Mouse (Mus musculus): ENCODE data around the gene Lbx2. TPM values are rescaled to one million over a fixed set of nuclear protein-coding genes. Genes with fewer than 3 reads are reported as not detected.

The Lbx2 gene
- polyA plus RNA-seq, 1 experiment from 2014 or later, result 0.62 TPM

GRCm38 (mm10) chr6:83103130-83103650, 17.0 kb downstream of the Lbx2 start:
- Histone ChIP-seq H3K4me2 (ENCODE audit: low read depth, low read length) (peak overlapping the region; percentile 97), H3K27ac (ENCODE audit: low read length) (0 out of 2 replicates have a peak overlapping the region, but pooled peaks have one; percentile 28), H3K4me1 (ENCODE audit: control insufficient read depth, insufficient read depth, low read length) (peaks cover 25% of the 10 kb centered on the region), H3K36me3 (ENCODE audit: control insufficient read depth, insufficient read depth, low read length) (no peaks in the 10 kb centered on the region), H3K9ac (ENCODE audit: low read depth, low read length) (peak overlapping the region; percentile 88), H3K4me3 (ENCODE audit: low read length) (peak overlapping the region; percentile 80; the same call in 1 of the 2 replicates), H3K27me3 (replicated peaks; ENCODE audit: control insufficient read depth, insufficient read depth, low read length) (no peaks in the 10 kb centered on the region), H3K9me3 (ENCODE audit: control insufficient read depth, low read length) (no peaks in the 10 kb centered on the region)
- 0 out of 2 replicates have a peak, but pooled peaks have one; percentile 24 for ATAC-seq
- 53% methylated on average over 11 of the region's 11 CpGs for WGBS

- no peak overlapping the region for H3K9ac ChIP-seq (ENCODE audit: low read depth, low read length)
- no peaks in the 10 kb centered on the region for H3K9me3 ChIP-seq (ENCODE audit: control insufficient read depth, low read length)
- H3K4me3 ChIP-seq (ENCODE audit: low read length), result no peak overlapping the region
- H3K4me2 ChIP-seq (ENCODE audit: low read depth, low read length), result no peak overlapping the region
- H3K36me3 ChIP-seq (ENCODE audit: control insufficient read depth, insufficient read depth, low read length), result no peaks in the 10 kb centered on the region
- 74% methylated on average over 4 of the region's 4 CpGs for WGBS
- H3K27ac ChIP-seq (ENCODE audit: low read length), result no peak overlapping the region
- no peaks in the 10 kb centered on the region for H3K27me3 ChIP-seq (replicated peaks; ENCODE audit: control insufficient read depth, insufficient read depth, low read length)
- ATAC-seq, result no peak
- H3K4me1 ChIP-seq (ENCODE audit: control insufficient read depth, insufficient read depth, low read length), result peaks cover 27% of the 10 kb centered on the region
Observed at GRCm38 (mm10) chr6:83104158-83104557, 18.0 kb downstream of the Lbx2 start.

GRCm38 (mm10) chr6:83107566-83108400, 21.6 kb downstream of the Lbx2 start:
- 38% methylated on average over 13 of the region's 13 CpGs for WGBS
- peak; percentile 7; the same call in 1 of the 2 replicates for ATAC-seq
- Histone ChIP-seq H3K27ac (ENCODE audit: low read length) (no peak overlapping the region), H3K4me1 (ENCODE audit: control insufficient read depth, insufficient read depth, low read length) (peaks cover 25% of the 10 kb centered on the region), H3K27me3 (replicated peaks; ENCODE audit: control insufficient read depth, insufficient read depth, low read length) (no peaks in the 10 kb centered on the region), H3K4me3 (ENCODE audit: low read length) (peak overlapping the region; percentile 95), H3K4me2 (ENCODE audit: low read depth, low read length) (peak overlapping the region; percentile 78), H3K9me3 (ENCODE audit: control insufficient read depth, low read length) (no peaks in the 10 kb centered on the region), H3K36me3 (ENCODE audit: control insufficient read depth, insufficient read depth, low read length) (no peaks in the 10 kb centered on the region), H3K9ac (ENCODE audit: low read depth, low read length) (0 out of 2 replicates have a peak overlapping the region, but pooled peaks have one; percentile 97)

GRCm38 (mm10) chr6:83108762-83109668, 22.8 kb downstream of the Lbx2 start, which contains the start of gene Mrpl53:
Mrpl53 (plus strand) TSS chr6:83109040.
- peak within 1 kb of the TSS; percentile 95 for H3K4me3 ChIP-seq (ENCODE audit: low read length)
- H3K27me3 ChIP-seq (replicated peaks; ENCODE audit: control insufficient read depth, insufficient read depth, low read length), result no peaks in the 10 kb centered on the region
- peak within 1 kb of the TSS; percentile 85 for H3K27ac ChIP-seq (ENCODE audit: low read length)
- peaks cover 16% of the 10 kb centered on the region for H3K4me1 ChIP-seq (ENCODE audit: control insufficient read depth, insufficient read depth, low read length)
- peak within 1 kb of the TSS; percentile 97 for H3K9ac ChIP-seq (ENCODE audit: low read depth, low read length)
- no peaks in the 10 kb centered on the region for H3K36me3 ChIP-seq (ENCODE audit: control insufficient read depth, insufficient read depth, low read length)
- peak; percentile 90 for ATAC-seq
- H3K4me2 ChIP-seq (ENCODE audit: low read depth, low read length), result peak within 1 kb of the TSS; percentile 78
- no peaks in the 10 kb centered on the region for H3K9me3 ChIP-seq (ENCODE audit: control insufficient read depth, low read length)
- under 1% methylated on average over 76 of the region's 76 CpGs for WGBS

- H3K4me2 ChIP-seq (ENCODE audit: low read depth, low read length), result no peak overlapping the region
- H3K9me3 ChIP-seq (ENCODE audit: control insufficient read depth, low read length), result no peaks in the 10 kb centered on the region
- H3K4me1 ChIP-seq (ENCODE audit: control insufficient read depth, insufficient read depth, low read length), result peaks cover 29% of the 10 kb centered on the region
- no peak overlapping the region for H3K4me3 ChIP-seq (ENCODE audit: low read length)
- no peak overlapping the region for H3K27ac ChIP-seq (ENCODE audit: low read length)
- no peak for ATAC-seq
- H3K9ac ChIP-seq (ENCODE audit: low read depth, low read length), result no peak overlapping the region
- WGBS, result 93% methylated on average over 4 of the region's 4 CpGs
- no peaks in the 10 kb centered on the region for H3K36me3 ChIP-seq (ENCODE audit: control insufficient read depth, insufficient read depth, low read length)
- H3K27me3 ChIP-seq (replicated peaks; ENCODE audit: control insufficient read depth, insufficient read depth, low read length), result no peaks in the 10 kb centered on the region
Observed at GRCm38 (mm10) chr6:83111510-83112136, 25.5 kb downstream of the Lbx2 start.

GRCm38 (mm10) chr6:83115011-83115671, 29.0 kb downstream of the Lbx2 start, which contains the start of gene Mogs:
Mogs (plus strand) TSS chr6:83115496.
- Histone ChIP-seq H3K9ac (ENCODE audit: low read depth, low read length) (peak within 1 kb of the TSS; percentile 92), H3K4me1 (ENCODE audit: control insufficient read depth, insufficient read depth, low read length) (peaks cover 21% of the 10 kb centered on the region), H3K36me3 (ENCODE audit: control insufficient read depth, insufficient read depth, low read length) (no peaks in the 10 kb centered on the region; the same call in 1 of the 2 replicates), H3K9me3 (ENCODE audit: control insufficient read depth, low read length) (no peaks in the 10 kb centered on the region), H3K27me3 (replicated peaks; ENCODE audit: control insufficient read depth, insufficient read depth, low read length) (no peaks in the 10 kb centered on the region), H3K27ac (ENCODE audit: low read length) (peak within 1 kb of the TSS; percentile 87), H3K4me2 (ENCODE audit: low read depth, low read length) (peak within 1 kb of the TSS; percentile 88), H3K4me3 (ENCODE audit: low read length) (peak within 1 kb of the TSS; percentile 85)
- peak; percentile 92 for ATAC-seq
- 1% methylated on average over 44 of the region's 58 CpGs for WGBS

- Histone ChIP-seq H3K4me3 (ENCODE audit: low read length) (peak overlapping the region; percentile 85), H3K9me3 (ENCODE audit: control insufficient read depth, low read length) (no peaks in the 10 kb centered on the region), H3K27me3 (replicated peaks; ENCODE audit: control insufficient read depth, insufficient read depth, low read length) (no peaks in the 10 kb centered on the region), H3K9ac (ENCODE audit: low read depth, low read length) (peak overlapping the region; percentile 92), H3K36me3 (ENCODE audit: control insufficient read depth, insufficient read depth, low read length) (no peaks in the 10 kb centered on the region; the same call in 1 of the 2 replicates), H3K4me2 (ENCODE audit: low read depth, low read length) (peak overlapping the region; percentile 88), H3K27ac (ENCODE audit: low read length) (peak overlapping the region; percentile 72), H3K4me1 (ENCODE audit: control insufficient read depth, insufficient read depth, low read length) (peaks cover 25% of the 10 kb centered on the region)
- WGBS, result under 1% methylated on average over 46 of the region's 48 CpGs
- peak; percentile 70 for ATAC-seq
Observed at GRCm38 (mm10) chr6:83115682-83116372, 29.7 kb downstream of the Lbx2 start.
